Mouse (Mus musculus) B cell, adult 67 days (primary cell): ENCODE data around the gene Catsperb. TPM values are rescaled to one million over a fixed set of nuclear protein-coding genes. Genes with fewer than 3 reads are reported as not detected.

Experiments used
- total RNA-seq, 2 experiments: library from RNA; stranded (reverse); gene quantifications; 4 replicates each; pipeline ENCODE4 v1.2.4; 2023

Catsperb gene
- total RNA-seq, result not detected

GRCm38 (mm10) chr12:101404353-101404752, at the start of gene Catsperb:
Gene Catsperb, plus strand, starts transcription at chr12:101404653.

